Mouse (Mus musculus) CH12.LX (cell line): ENCODE measurements around the gene Ick. TPM values are rescaled to one million over a fixed set of nuclear protein-coding genes. Genes with fewer than 3 reads are reported as not detected.

Experiments used
- DNase-seq: peaks from one replicate; pipeline ENCODE4 v3.0.0-alpha.2; 2013; ENCODE audit errors: extremely low read depth
- H3K27ac ChIP-seq: 2 replicates; pipeline ENCODE4 v1.5.1; 2012; ENCODE audit warnings: low read depth, mild to moderate bottlenecking, control low read depth, moderate library complexity; ENCODE audit not compliant: insufficient read depth
- H3K27me3 ChIP-seq: replicated peaks from 2 replicates; pipeline ENCODE3; 2012; ENCODE audit warnings: inconsistent platforms
- H3K36me3 ChIP-seq, 2 experiments: replicated peaks in 1 of 2; 2 replicates each; pipeline versions ENCODE3 to v1.6.1; 2012; ENCODE audit warnings: inconsistent platforms in 1 of 2, low read length in 1 of 2, mild to moderate bottlenecking in 1 of 2, mixed read lengths in 1 of 2, moderate library complexity in 1 of 2; ENCODE audit not compliant: control insufficient read depth in 1 of 2, insufficient read depth in 1 of 2
- H3K4me1 ChIP-seq, 2 experiments: 2 replicates each; pipeline ENCODE4 v1.6.1; 2012; ENCODE audit warnings: inconsistent platforms in 1 of 2, moderate library complexity in 1 of 2; ENCODE audit not compliant: insufficient read depth in 2 of 2, control insufficient read depth in 1 of 2
- H3K4me2 ChIP-seq: 2 replicates; pipeline ENCODE4 v1.6.1; 2012; ENCODE audit warnings: low read depth, mild to moderate bottlenecking, control low read depth; ENCODE audit not compliant: poor library complexity, insufficient read depth, severe bottlenecking
- H3K4me3 ChIP-seq, 3 experiments: fragments of 150-350 bp in 1 of 3; sonication (generic) in 1 of 3; replicated peaks in 1 of 3; 2 replicates each; pipeline versions ENCODE3 to v1.5.1; 2011 to 2012; ENCODE audit warnings: low read depth in 2 of 3, low read length in 2 of 3, mild to moderate bottlenecking in 2 of 3, moderate library complexity in 2 of 3, control low read depth in 1 of 3, improper control_type of control experiment in 1 of 3, inconsistent platforms in 1 of 3, mixed read lengths in 1 of 3; ENCODE audit not compliant: poor library complexity in 1 of 3
- H3K79me2 ChIP-seq: replicated peaks from 2 replicates; pipeline ENCODE4 v1.6.1; 2012; ENCODE audit warnings: mild to moderate bottlenecking, moderate library complexity; ENCODE audit not compliant: control insufficient read depth, poor library complexity, insufficient read depth, severe bottlenecking; ENCODE audit errors: extremely low read depth
- H3K9ac ChIP-seq: 2 replicates; pipeline ENCODE4 v1.6.1; 2012; ENCODE audit warnings: low read depth, mild to moderate bottlenecking, control low read depth, moderate library complexity; ENCODE audit not compliant: insufficient read depth
- H3K9me3 ChIP-seq: replicated peaks from 2 replicates; pipeline ENCODE3; 2012; ENCODE audit warnings: low read length, inconsistent platforms, mixed read lengths
- BHLHE40 ChIP-seq: IDR thresholded peaks from 2 replicates; pipeline ENCODE4 v1.6.1; 2011; ENCODE audit warnings: mild to moderate bottlenecking, low read depth, low read length, improper control_type of control experiment
- CHD1 ChIP-seq: IDR thresholded peaks from 2 replicates; pipeline ENCODE4 v1.6.1; 2012; ENCODE audit warnings: low read depth, low read length, improper control_type of control experiment, inconsistent platforms
- E2F4 ChIP-seq: IDR thresholded peaks from 2 replicates; pipeline ENCODE4 v1.6.1; 2011; ENCODE audit warnings: low read depth, low read length, improper control_type of control experiment; ENCODE audit not compliant: insufficient replicate concordance
- ETS1 ChIP-seq: conservative IDR thresholded peaks from 2 replicates; pipeline ENCODE4 v1.6.1; 2012; ENCODE audit warnings: low read depth, mild to moderate bottlenecking, inconsistent platforms, low read length, improper control_type of control experiment, moderate library complexity
- HCFC1 ChIP-seq: IDR thresholded peaks from 2 replicates; pipeline ENCODE4 v1.6.1; 2012; ENCODE audit warnings: low read depth, mild to moderate bottlenecking, inconsistent platforms, low read length, improper control_type of control experiment
- IRF4 ChIP-seq: IDR thresholded peaks from 2 replicates; pipeline ENCODE4 v1.6.1; 2014; ENCODE audit warnings: low read depth, mild to moderate bottlenecking, inconsistent platforms, low read length, improper control_type of control experiment
- JUN ChIP-seq: IDR thresholded peaks from 2 replicates; pipeline ENCODE4 v1.6.1; 2011; ENCODE audit warnings: low read depth, mild to moderate bottlenecking, low read length, improper control_type of control experiment, moderate library complexity; ENCODE audit not compliant: insufficient read depth
- KAT2A ChIP-seq: IDR thresholded peaks from 2 replicates; pipeline ENCODE4 v1.6.1; 2012; ENCODE audit warnings: low read length, improper control_type of control experiment, inconsistent platforms; ENCODE audit not compliant: insufficient replicate concordance
- MAFK ChIP-seq: IDR thresholded peaks from 2 replicates; pipeline ENCODE4 v1.6.1; 2011; ENCODE audit warnings: low read length, improper control_type of control experiment; ENCODE audit not compliant: insufficient replicate concordance
- MAZ ChIP-seq: IDR thresholded peaks from 2 replicates; pipeline ENCODE4 v1.6.1; 2012; ENCODE audit warnings: low read depth, mild to moderate bottlenecking, inconsistent platforms, low read length, improper control_type of control experiment, moderate library complexity
- MEF2A ChIP-seq: IDR thresholded peaks from 2 replicates; pipeline ENCODE4 v1.6.1; 2014; ENCODE audit warnings: low read depth, mild to moderate bottlenecking, inconsistent platforms, low read length, improper control_type of control experiment, borderline replicate concordance
- MYC ChIP-seq: IDR thresholded peaks from 2 replicates; pipeline ENCODE4 v1.6.1; 2011; ENCODE audit warnings: low read depth, mild to moderate bottlenecking, improper control_type of control experiment, low read length
- NELFE ChIP-seq: IDR thresholded peaks from 2 replicates; pipeline ENCODE4 v1.6.1; 2011; ENCODE audit warnings: low read depth, low read length, improper control_type of control experiment
- NRF1 ChIP-seq: IDR thresholded peaks from 2 replicates; pipeline ENCODE4 v1.6.1; 2014; ENCODE audit warnings: low read depth, mild to moderate bottlenecking, inconsistent platforms, low read length, improper control_type of control experiment, moderate library complexity
- POLR2A ChIP-seq: IDR thresholded peaks from 2 replicates; pipeline ENCODE4 v1.6.1; 2011; ENCODE audit warnings: low read depth, mild to moderate bottlenecking, improper control_type of control experiment, low read length
- SMC3 ChIP-seq: IDR thresholded peaks from 2 replicates; pipeline ENCODE4 v1.6.1; 2011; ENCODE audit warnings: low read depth, low read length, improper control_type of control experiment
- TBP ChIP-seq: conservative IDR thresholded peaks from 2 replicates; pipeline ENCODE4 v1.6.1; 2011; ENCODE audit warnings: low read depth, low read length, improper control_type of control experiment
- USF1 ChIP-seq: IDR thresholded peaks from 2 replicates; pipeline ENCODE4 v1.6.1; 2014; ENCODE audit warnings: low read depth, mild to moderate bottlenecking, inconsistent platforms, low read length, improper control_type of control experiment
- USF2 ChIP-seq: conservative IDR thresholded peaks from 2 replicates; pipeline ENCODE4 v1.6.1; 2011; ENCODE audit warnings: low read depth, low read length, improper control_type of control experiment
- ZKSCAN1 ChIP-seq: IDR thresholded peaks from 2 replicates; pipeline ENCODE4 v1.6.1; 2012; ENCODE audit warnings: low read depth, inconsistent platforms, low read length, improper control_type of control experiment, borderline replicate concordance
- ZMIZ1 ChIP-seq: IDR thresholded peaks from 2 replicates; pipeline ENCODE4 v1.6.1; 2012; ENCODE audit warnings: low read depth, mild to moderate bottlenecking, inconsistent platforms, low read length, improper control_type of control experiment
- ZNF384 ChIP-seq: IDR thresholded peaks from 2 replicates; pipeline ENCODE4 v1.6.1; 2012; ENCODE audit warnings: low read depth, low read length, improper control_type of control experiment, inconsistent platforms
- dilution Hi-C: fragments of 300-500 bp; cut with MboI; formaldehyde crosslinking; loops from 2 replicates; pipeline ENCODE4 v1.14.3; 2020; ENCODE audit warnings: low sequenced_read_pairs; ENCODE audit not compliant: extremely low pct_unique_long_range_greater_than_20kb, extremely low pct_ligation_motif_present
- in situ Hi-C: fragments of 300-500 bp; cut with MboI; formaldehyde crosslinking; loops from 3 replicates; pipeline ENCODE4 v1.14.3; 2019; ENCODE audit warnings: low sequenced_read_pairs, low pct_ligation_motif_present, low pct_unique_long_range_greater_than_20kb, mixed read lengths
- polyA plus RNA-seq: library from polyadenylated mRNA; unstranded; fragments of >175 nt; gene quantifications from 2 replicates; pipeline ENCODE4 v1.2.1, GENCODE M21; 2012; ENCODE audit warnings: low read depth; ENCODE audit not compliant: insufficient read length
- total RNA-seq, 2 experiments: library from RNA; depleted of rRNA; stranded (reverse); fragments of 300-350 nt in 1 of 2; fragments of >200 nt in 1 of 2; gene quantifications; 2 replicates each; pipeline ENCODE4 v1.2.3; 2012 to 2014

Gene Ick
- total and polyA plus RNA-seq, 3 experiments, result 4.5 to 7.1 (median 4.8) TPM

DNA sequence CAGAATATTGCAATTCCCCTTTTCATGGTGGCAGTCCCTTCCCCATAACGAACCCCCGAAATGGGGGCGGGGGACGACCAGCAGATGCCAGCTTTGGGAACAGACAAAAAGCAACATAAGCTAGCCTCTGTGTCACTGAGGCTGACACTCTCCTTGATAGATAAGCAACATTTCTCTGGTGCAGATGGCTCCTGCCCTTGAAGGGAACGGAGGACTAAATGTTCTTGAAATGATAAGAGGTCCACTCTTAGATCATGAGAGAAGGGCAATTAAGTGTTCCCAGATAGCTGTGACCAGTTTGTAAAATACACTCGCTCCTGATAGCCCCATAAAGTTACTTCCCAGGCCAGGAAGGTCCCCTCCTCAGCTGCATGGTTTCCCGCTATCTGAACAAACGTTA is 79.9 kb downstream of the Ick start:
- Histone ChIP-seq H3K9ac (no peak overlapping the region), H3K27ac (no peak overlapping the region), H3K27me3 (no peaks in the 10 kb centered on the region), H3K36me3 (no peaks in the 10 kb centered on the region), H3K9me3 (no peaks in the 10 kb centered on the region), H3K4me2 (no peak overlapping the region), H3K4me3 (no peak overlapping the region), H3K79me2 (no peaks in the 10 kb centered on the region), H3K4me1 (peaks cover 0 to 5% of the 10 kb centered on the region in 2 experiments; a peak in 1 of 4 replicates)
- DNase-seq, result no peak
- TF ChIP-seq HCFC1 (no peak), NELFE (no peak), ZMIZ1 (no peak), MAZ (no peak), TBP (no peak), KAT2A (no peak), NRF1 (no peak), E2F4 (no peak), POLR2A (no peak), SMC3 (no peak), MYC (no peak), ZKSCAN1 (no peak)
- dilution Hi-C loops, result no loop called here
- in situ Hi-C loops, result no loop called here

GRCm38 (mm10) chr9:78190651-78191634 is 82.0 kb downstream of the Ick start:
- TF ChIP-seq ETS1 (no peak), MEF2A (no peak), JUN (no peak), ZKSCAN1 (no peak), MAFK (no peak), POLR2A (no peak), USF1 (no peak), IRF4 (no peak), NRF1 (no peak), CHD1 (no peak), MYC (no peak), BHLHE40 (no peak), HCFC1 (no peak), USF2 (no peak), KAT2A (no peak), ZNF384 (no peak)
- TF ChIP-seq, all 38 proteins: peak for 0
- H3K36me3 ChIP-seq, result no peaks in the 10 kb centered on the region
- DNase-seq, result no peak
- in situ Hi-C loops, result no loop called here
- H3K4me2 ChIP-seq, result peak overlapping the region; percentile 51; the same call in 1 of the 2 replicates
- no peaks in the 10 kb centered on the region for H3K9me3 ChIP-seq
- no peak overlapping the region for H3K4me3 ChIP-seq
- no peaks in the 10 kb centered on the region for H3K79me2 ChIP-seq
- peaks cover 0 to 5% of the 10 kb centered on the region in 2 experiments; a peak in 1 of 4 replicates for H3K4me1 ChIP-seq
- H3K27ac ChIP-seq, result no peak overlapping the region
- H3K27me3 ChIP-seq, result no peaks in the 10 kb centered on the region
- no peak overlapping the region for H3K9ac ChIP-seq
- dilution Hi-C loops, result no loop called here
